Mouse (Mus musculus) left cerebral cortex, adult 8-10 months (tissue): ENCODE data around the gene Sec24b. TPM values are rescaled to one million over a fixed set of nuclear protein-coding genes. Genes with fewer than 3 reads are reported as not detected.
A peak's percentile ranks its signal among the peaks of the same experiment; 100 is the strongest.

Experiments
- DNase-seq, 2 experiments: peaks; one replicate each; pipeline ENCODE4 v3.0.0; 2022; ENCODE audit warnings: low spot score in 2 of 2
- total RNA-seq, 4 experiments: library from RNA; stranded (reverse); gene quantifications; 2 replicates each; pipeline ENCODE4 v1.2.4; 2022

Sec24b gene
- total RNA-seq, 4 experiments from 2014 or later = 56.3 to 71.2 (median 60.3) TPM

GRCm38 (mm10) chr3:130055416-130056385 lies 5.7 kb downstream of the Sec24b start:
- DNase-seq = no peak

GRCm38 (mm10) chr3:130054587-130054986 lies 6.8 kb downstream of the Sec24b start:
- no peak for DNase-seq

- no peak for DNase-seq
These were observed 7.8 kb downstream of the Sec24b start for GRCm38 (mm10) chr3:130053340-130054066.

- peak in 1 of 2 experiments; percentile 24 for DNase-seq
These were observed 8.6 kb downstream of the Sec24b start for GRCm38 (mm10) chr3:130052541-130053298.

- DNase-seq = no peak
These were observed 9.2 kb downstream of the Sec24b start for GRCm38 (mm10) chr3:130052116-130052515.

- DNase-seq = no peak
These were observed 20.6 kb downstream of the Sec24b start for GRCm38 (mm10) chr3:130040711-130041110.

- no peak for DNase-seq
These were observed 21.3 kb downstream of the Sec24b start for GRCm38 (mm10) chr3:130040017-130040416.

- no peak for DNase-seq
These were observed 32.6 kb downstream of the Sec24b start for GRCm38 (mm10) chr3:130028741-130029140.

- no peak for DNase-seq
These were observed 35.2 kb downstream of the Sec24b start for GRCm38 (mm10) chr3:130026181-130026580.

- no peak for DNase-seq
These were observed 35.8 kb downstream of the Sec24b start for GRCm38 (mm10) chr3:130025556-130025955.

GRCm38 (mm10) chr3:130012943-130013342 lies 48.4 kb downstream of the Sec24b start:
- no peak for DNase-seq

GRCm38 (mm10) chr3:130011236-130011635 lies 50.1 kb downstream of the Sec24b start:
- DNase-seq = no peak

GRCm38 (mm10) chr3:130006141-130006540 lies 55.2 kb downstream of the Sec24b start:
- no peak for DNase-seq

- no peak for DNase-seq
These were observed 60.4 kb downstream of the Sec24b start for GRCm38 (mm10) chr3:130000926-130001325.

- DNase-seq = peak in 1 of 2 experiments; percentile 37
These were observed 62.8 kb downstream of the Sec24b start for GRCm38 (mm10) chr3:129998526-129998925.

GRCm38 (mm10) chr3:129998001-129998400 lies 63.4 kb downstream of the Sec24b start:
- DNase-seq = no peak

GRCm38 (mm10) chr3:129997324-129997723 lies 64.0 kb downstream of the Sec24b start:
- DNase-seq = no peak

- DNase-seq = no peak
These were observed 74.1 kb downstream of the Sec24b start for GRCm38 (mm10) chr3:129987297-129987696.

- peak in 1 of 2 experiments; percentile 4 for DNase-seq
These were observed 76.0 kb downstream of the Sec24b start for GRCm38 (mm10) chr3:129985335-129985734.

GRCm38 (mm10) chr3:129984797-129985196 lies 76.6 kb downstream of the Sec24b start:
- DNase-seq = no peak

GRCm38 (mm10) chr3:129982271-129982670 lies 79.1 kb downstream of the Sec24b start:
- DNase-seq = no peak
